Mouse (Mus musculus) G1E (cell line): ENCODE measurements around the gene Pgpep1l. TPM values are rescaled to one million over a fixed set of nuclear protein-coding genes. Genes with fewer than 3 reads are reported as not detected.

Experiments
- ATAC-seq: 2 replicates; pipeline ENCODE4 v1.8.0; 2016; ENCODE audit warnings: mild to moderate bottlenecking; ENCODE audit not compliant: insufficient number of reproducible peaks, poor library complexity, low FRiP score, severe bottlenecking; ENCODE audit errors: extremely low read depth
- DNase-seq: peaks from one replicate; pipeline ENCODE4 v3.0.0; 2012; ENCODE audit warnings: low spot score
- H3K27me3 ChIP-seq: 2 replicates; pipeline ENCODE4 v1.6.1; 2012; ENCODE audit warnings: mild to moderate bottlenecking, low read length, inconsistent platforms; ENCODE audit not compliant: insufficient read depth
- H3K36me3 ChIP-seq: replicated peaks from 2 replicates; pipeline ENCODE3; 2012; ENCODE audit warnings: mild to moderate bottlenecking, inconsistent platforms
- H3K4me1 ChIP-seq: 2 replicates; pipeline ENCODE4 v1.6.1; 2012; ENCODE audit warnings: low read depth, low read length, inconsistent platforms, mixed read lengths; ENCODE audit not compliant: insufficient read depth
- H3K4me3 ChIP-seq: 2 replicates; pipeline ENCODE4 v1.5.1; 2012; ENCODE audit warnings: low read depth, mild to moderate bottlenecking, inconsistent platforms, low read length, moderate library complexity, mixed read lengths
- H3K9me3 ChIP-seq: replicated peaks from 2 replicates; pipeline ENCODE4 v1.6.1; 2012; ENCODE audit warnings: inconsistent platforms
- CTCF ChIP-seq: IDR thresholded peaks from 2 replicates; pipeline ENCODE4 v1.5.1; 2012; ENCODE audit warnings: low read depth, low read length, inconsistent platforms, mixed read lengths
- GATA1 ChIP-seq: IDR thresholded peaks from 2 replicates; pipeline ENCODE4 v1.6.1; 2012; ENCODE audit warnings: borderline replicate concordance, low read length, inconsistent platforms, mixed read lengths
- GATA2 ChIP-seq: IDR thresholded peaks from 2 replicates; pipeline ENCODE4 v1.6.1; 2012; ENCODE audit warnings: low read depth, low read length, inconsistent platforms, borderline replicate concordance
- POLR2AphosphoS5 ChIP-seq: IDR thresholded peaks from 2 replicates; pipeline ENCODE4 v1.6.1; 2012; ENCODE audit warnings: low read depth, low read length, inconsistent platforms; ENCODE audit not compliant: insufficient replicate concordance
- TAL1 ChIP-seq: conservative IDR thresholded peaks from 2 replicates; pipeline ENCODE4 v1.6.1; 2012; ENCODE audit warnings: low read depth, low read length, inconsistent platforms, mixed read lengths
- polyA plus RNA-seq: library from polyadenylated mRNA; stranded (reverse); fragments of >175 nt; gene quantifications from 2 replicates; pipeline ENCODE4 v1.2.3, GENCODE M21; 2012
- total RNA-seq, 2 experiments: library from RNA; stranded (forward) in 1 of 2; stranded (reverse) in 1 of 2; fragments of 200-1000 nt in 1 of 2; fragments of >200 nt in 1 of 2; fragmentation: Nextera tagmentation in 1 of 2; gene quantifications; 2 replicates each; pipeline ENCODE4 v1.2.3; 2014 to 2017

Gene Pgpep1l
- total and polyA plus RNA-seq, 3 experiments = 0.47 TPM; not detected in 2

GRCm38 (mm10) chr7:68264531-68264930 lies 498 bp upstream of the Pgpep1l start:
- peaks cover 2% of the 10 kb centered on the region; the same call in 1 of the 2 replicates for H3K9me3 ChIP-seq
- no peak overlapping the region for H3K4me3 ChIP-seq
- no peak for DNase-seq
- no peaks in the 10 kb centered on the region for H3K36me3 ChIP-seq
- ATAC-seq = no peak
- TF ChIP-seq GATA1 (no peak), CTCF (no peak), TAL1 (no peak), POLR2AphosphoS5 (no peak), GATA2 (no peak)
- H3K27me3 ChIP-seq = peaks cover 14% of the 10 kb centered on the region
- no peaks in the 10 kb centered on the region for H3K4me1 ChIP-seq

- Histone ChIP-seq H3K4me3 (no peak overlapping the region), H3K9me3 (peaks cover 5% of the 10 kb centered on the region; the same call in 1 of the 2 replicates), H3K36me3 (no peaks in the 10 kb centered on the region), H3K27me3 (peaks cover 15% of the 10 kb centered on the region), H3K4me1 (no peaks in the 10 kb centered on the region)
- TF ChIP-seq CTCF (no peak), POLR2AphosphoS5 (no peak), GATA1 (no peak), GATA2 (no peak), TAL1 (no peak)
- ATAC-seq = no peak
- DNase-seq = no peak
Observed at GRCm38 (mm10) chr7:68263346-68264027, 546 bp downstream of the Pgpep1l start.

- Histone ChIP-seq H3K9me3 (peaks cover 5% of the 10 kb centered on the region; the same call in 1 of the 2 replicates), H3K4me3 (no peak overlapping the region), H3K27me3 (peaks cover 18% of the 10 kb centered on the region), H3K36me3 (no peaks in the 10 kb centered on the region), H3K4me1 (no peaks in the 10 kb centered on the region)
- ATAC-seq (no peak), DNase-seq (no peak)
- no peak for TF ChIP-seq GATA1
- TF ChIP-seq CTCF = no peak
- TF ChIP-seq POLR2AphosphoS5 = no peak
- TF ChIP-seq TAL1 = no peak
- no peak for TF ChIP-seq GATA2
Observed at GRCm38 (mm10) chr7:68262612-68263200, 1.3 kb downstream of the Pgpep1l start.

GRCm38 (mm10) chr7:68259523-68260081 lies 4.4 kb downstream of the Pgpep1l start:
- peaks cover 5% of the 10 kb centered on the region; the same call in 1 of the 2 replicates for H3K9me3 ChIP-seq
- H3K4me1 ChIP-seq = no peaks in the 10 kb centered on the region
- no peak overlapping the region for H3K4me3 ChIP-seq
- H3K36me3 ChIP-seq = no peaks in the 10 kb centered on the region
- DNase-seq = no peak
- TF ChIP-seq GATA2 (no peak), TAL1 (no peak)
- H3K27me3 ChIP-seq = peaks cover 12% of the 10 kb centered on the region; the same call in 1 of the 2 replicates
- ATAC-seq = no peak

GRCm38 (mm10) chr7:68258326-68259150 lies 5.5 kb downstream of the Pgpep1l start:
- DNase-seq = no peak
- Histone ChIP-seq H3K4me1 (no peaks in the 10 kb centered on the region), H3K9me3 (0 out of 2 replicates have a peak, but pooled peaks cover 3% of the 10 kb centered on the region), H3K27me3 (peaks cover 7% of the 10 kb centered on the region; the same call in 1 of the 2 replicates), H3K4me3 (no peak overlapping the region), H3K36me3 (no peaks in the 10 kb centered on the region)
- no peak for ATAC-seq
- TF ChIP-seq GATA2 = no peak
- TF ChIP-seq CTCF = no peak
- no peak for TF ChIP-seq TAL1

DNA sequence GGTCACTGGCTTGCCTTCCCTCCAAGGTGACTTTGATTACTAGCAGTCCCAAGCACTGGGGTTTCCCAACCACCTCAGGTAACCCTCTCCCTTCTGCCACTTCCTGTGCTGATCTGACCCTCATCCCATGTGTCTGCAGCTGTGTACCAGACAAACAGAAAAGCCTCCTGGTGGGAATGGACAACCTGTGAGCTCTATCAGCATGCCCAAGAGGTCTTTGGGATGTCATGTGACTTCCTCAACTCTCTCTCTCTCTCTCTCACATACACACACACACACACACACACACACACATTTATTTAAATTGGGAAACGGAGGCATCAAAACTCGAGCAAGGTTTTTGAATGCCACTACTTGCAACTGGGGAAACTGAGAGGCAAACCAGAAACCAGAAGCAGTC lies 6.3 kb downstream of the Pgpep1l start:
- DNase-seq (no peak), ATAC-seq (no peak)
- Histone ChIP-seq H3K9me3 (0 out of 2 replicates have a peak, but pooled peaks cover 3% of the 10 kb centered on the region), H3K36me3 (no peaks in the 10 kb centered on the region), H3K27me3 (peaks cover 4% of the 10 kb centered on the region; the same call in 1 of the 2 replicates), H3K4me3 (no peak overlapping the region), H3K4me1 (no peaks in the 10 kb centered on the region)
- TF ChIP-seq CTCF (no peak), TAL1 (no peak)
